Mouse (Mus musculus) heart, postnatal 25 days (tissue): ENCODE results near the gene Pgm2. TPM values are rescaled to one million over a fixed set of nuclear protein-coding genes. Genes with fewer than 3 reads are reported as not detected.

Source experiments
- DNase-seq: peaks from one replicate; pipeline ENCODE4 v3.0.0; 2022; ENCODE audit warnings: low spot score
- intact Hi-C: fragments of 180-260 bp; cut with DNase I; formaldehyde crosslinking; loops from one replicate; pipeline ENCODE4 v1.15.1; 2025
- total RNA-seq, 2 experiments: library from RNA; stranded (reverse); gene quantifications; 2 replicates each; pipeline ENCODE4 v1.2.3; 2021

The Pgm2 gene
- 1 to 10 TPM; 5.7 to 6.8 TPM for total RNA-seq

GRCm38 (mm10) chr5:64092748-64093292 lies at the start of gene Pgm2:
TSS of gene Pgm2 (plus strand) at chr5:64092950.
- DNase-seq: peak; percentile 76
- intact Hi-C loops: loop anchor here (5.0 kb wide), 1 partner anchor 126 kb away; the partner anchor contains the start of gene Rell1

- no peak for DNase-seq
- intact Hi-C loops: no loop called here
Measured at GRCm38 (mm10) chr5:64043694-64044453, 48.9 kb upstream of the Pgm2 start.

- intact Hi-C loops: no loop called here
- DNase-seq: no peak
Measured at GRCm38 (mm10) chr5:64044790-64045189, 48.0 kb upstream of the Pgm2 start.

- peak; percentile 31 for DNase-seq
- intact Hi-C loops: no loop called here
Measured at GRCm38 (mm10) chr5:64045502-64045901, 47.2 kb upstream of the Pgm2 start.

- intact Hi-C loops: no loop called here
- no peak for DNase-seq
Measured at GRCm38 (mm10) chr5:64046995-64047394, 45.8 kb upstream of the Pgm2 start.

- intact Hi-C loops: no loop called here
Measured at GRCm38 (mm10) chr5:64047921-64048320, 44.8 kb upstream of the Pgm2 start.

DNA sequence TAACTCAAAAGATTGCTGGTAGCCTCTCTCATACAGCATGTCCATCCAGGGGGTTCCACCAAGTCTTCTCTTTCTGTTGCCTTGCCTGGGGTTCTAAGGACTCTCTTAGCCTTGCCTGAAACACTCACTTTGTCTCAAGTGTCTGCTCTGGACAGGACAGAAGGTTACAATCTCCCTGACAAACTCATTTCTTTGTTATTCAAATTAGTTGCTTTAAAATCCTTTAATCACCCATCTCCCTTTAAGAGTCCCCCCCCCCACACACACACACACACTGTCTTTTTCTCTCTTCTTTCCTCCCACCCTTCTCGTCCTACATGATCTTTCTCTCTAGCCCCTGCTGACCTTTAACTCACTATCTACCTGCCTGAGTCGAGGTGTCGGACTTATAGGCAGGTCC lies 44.1 kb upstream of the Pgm2 start:
- intact Hi-C loops: no loop called here
- no peak for DNase-seq

More at GRCm38 (mm10) chr5:64047921-64048320, 44.8 kb upstream of the Pgm2 start:
- DNase-seq: no peak

DNA sequence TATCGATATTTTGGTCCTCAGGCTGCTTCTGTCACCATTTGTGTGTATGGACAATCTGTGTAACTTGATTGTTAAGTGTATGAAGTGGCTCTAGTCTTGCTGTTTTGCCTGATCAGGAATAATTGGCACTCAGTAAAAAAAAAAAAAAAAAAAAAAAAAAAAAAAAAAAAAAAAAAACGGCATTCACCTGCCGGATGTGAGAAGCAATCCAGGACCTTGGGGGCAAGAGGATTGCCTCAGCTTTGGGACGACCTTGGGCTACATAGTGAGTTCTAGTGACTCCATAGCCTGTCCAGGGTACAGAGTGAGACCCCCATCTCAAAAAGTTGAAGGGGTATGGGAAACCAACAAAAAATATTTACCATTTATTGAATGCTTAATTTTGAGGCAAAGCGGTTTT lies 43.5 kb upstream of the Pgm2 start:
- DNase-seq: no peak
- intact Hi-C loops: no loop called here

DNA sequence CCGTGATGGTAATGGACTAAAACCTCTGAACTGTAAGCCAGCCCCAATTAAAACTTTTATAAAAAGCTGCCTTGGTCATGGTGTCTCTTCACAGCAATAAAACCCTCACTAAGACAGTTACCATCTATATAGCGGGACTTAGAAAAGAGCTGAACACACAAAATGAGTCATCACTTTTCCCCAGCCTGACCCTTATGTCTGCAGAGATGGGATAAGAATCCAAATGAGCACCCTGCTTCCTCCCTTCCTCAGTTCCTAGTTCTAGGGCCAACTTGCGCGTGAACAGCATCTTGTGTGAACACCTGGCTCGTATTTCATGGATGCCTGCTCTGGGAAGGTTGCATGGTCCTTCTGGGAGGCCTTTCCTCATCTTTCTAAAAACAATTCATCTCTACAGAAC lies 39.7 kb upstream of the Pgm2 start:
- intact Hi-C loops: no loop called here

DNA sequence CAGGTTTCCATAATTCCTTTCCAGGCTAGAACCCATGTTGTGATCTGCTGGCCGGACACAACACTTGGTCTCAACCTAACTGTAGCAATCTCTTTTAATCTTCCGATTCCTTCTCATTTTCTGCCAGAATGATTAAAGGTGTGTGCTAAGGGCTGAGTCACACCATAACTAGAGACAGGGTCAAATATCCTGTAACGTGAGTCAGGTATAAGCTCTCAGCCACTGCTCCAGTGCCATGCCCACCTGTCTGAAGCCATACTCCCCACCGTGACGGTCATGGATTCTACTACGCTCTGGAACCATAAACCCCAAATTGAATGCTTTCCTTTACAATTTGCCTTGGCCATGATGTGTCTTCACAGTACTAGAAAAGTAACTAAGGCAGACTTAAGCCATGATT lies 36.5 kb upstream of the Pgm2 start:
- intact Hi-C loops: no loop called here
- no peak for DNase-seq

More for the DNA sequence above, 39.7 kb upstream of the Pgm2 start:
- no peak for DNase-seq

- DNase-seq: no peak
- intact Hi-C loops: no loop called here
Measured at GRCm38 (mm10) chr5:64060881-64061280, 31.9 kb upstream of the Pgm2 start.

- intact Hi-C loops: no loop called here
- no peak for DNase-seq
Measured at GRCm38 (mm10) chr5:64061643-64062042, 31.1 kb upstream of the Pgm2 start.

DNA sequence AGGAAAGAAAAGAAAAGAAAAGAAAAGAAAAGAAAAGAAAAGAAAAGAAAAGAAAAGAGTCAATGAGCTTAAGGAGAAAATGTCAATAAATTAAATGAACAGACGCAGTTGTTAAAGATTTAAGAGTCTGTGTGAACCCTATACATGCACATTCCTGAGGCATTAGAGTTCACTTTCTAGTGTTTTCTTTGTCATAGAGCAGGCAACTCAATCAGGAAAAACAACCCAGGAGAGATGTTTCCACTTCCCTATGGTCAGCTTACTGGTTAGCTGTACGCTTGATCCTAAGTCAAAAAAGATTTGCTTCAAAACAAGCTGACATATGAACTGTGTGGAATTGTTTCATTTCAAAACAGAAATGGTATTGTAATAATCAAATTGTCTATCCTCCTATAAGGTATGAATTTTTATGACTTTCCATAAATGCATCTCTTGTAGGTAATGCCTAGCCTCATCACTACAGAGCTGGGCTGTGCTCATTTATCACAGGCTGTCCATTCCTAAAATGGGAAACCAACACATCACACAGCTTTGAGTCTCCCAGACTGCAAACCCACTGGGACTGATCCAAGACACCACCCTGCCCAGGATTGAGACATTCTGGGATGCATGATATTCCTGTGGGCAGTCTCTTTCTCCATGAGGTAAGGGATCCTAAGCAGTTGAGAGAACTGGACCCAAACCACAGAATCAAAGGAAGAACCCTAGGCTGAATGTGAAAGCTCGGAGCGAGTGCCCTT lies 29.7 kb upstream of the Pgm2 start:
- DNase-seq: no peak
- intact Hi-C loops: no loop called here

- intact Hi-C loops: no loop called here
- no peak for DNase-seq
Measured at GRCm38 (mm10) chr5:64063622-64064355, 29.0 kb upstream of the Pgm2 start.

DNA sequence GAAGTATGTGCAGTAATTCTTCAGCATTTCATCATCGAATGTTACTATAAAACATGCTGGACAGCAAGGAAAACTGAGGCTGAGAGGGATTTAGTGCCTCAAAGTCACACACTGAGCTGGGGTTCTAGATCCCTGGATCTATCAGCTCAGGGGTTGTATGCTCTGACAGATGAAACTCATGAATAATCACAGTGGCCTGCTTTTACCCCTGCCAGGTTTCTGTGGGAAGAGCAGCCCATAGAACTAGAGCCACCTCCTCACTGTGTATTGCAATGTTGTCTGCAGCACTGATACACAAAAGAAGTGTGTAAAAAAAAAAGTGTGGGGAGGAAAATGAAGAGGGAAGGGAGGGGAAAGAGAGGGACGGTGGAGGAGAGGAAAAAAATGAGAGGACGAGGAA lies 28.3 kb upstream of the Pgm2 start:
- no peak for DNase-seq
- intact Hi-C loops: no loop called here

GRCm38 (mm10) chr5:64065497-64066046 lies 27.2 kb upstream of the Pgm2 start:
- intact Hi-C loops: no loop called here
- DNase-seq: no peak

GRCm38 (mm10) chr5:64066159-64066558 lies 26.6 kb upstream of the Pgm2 start:
- no peak for DNase-seq
- intact Hi-C loops: no loop called here

DNA sequence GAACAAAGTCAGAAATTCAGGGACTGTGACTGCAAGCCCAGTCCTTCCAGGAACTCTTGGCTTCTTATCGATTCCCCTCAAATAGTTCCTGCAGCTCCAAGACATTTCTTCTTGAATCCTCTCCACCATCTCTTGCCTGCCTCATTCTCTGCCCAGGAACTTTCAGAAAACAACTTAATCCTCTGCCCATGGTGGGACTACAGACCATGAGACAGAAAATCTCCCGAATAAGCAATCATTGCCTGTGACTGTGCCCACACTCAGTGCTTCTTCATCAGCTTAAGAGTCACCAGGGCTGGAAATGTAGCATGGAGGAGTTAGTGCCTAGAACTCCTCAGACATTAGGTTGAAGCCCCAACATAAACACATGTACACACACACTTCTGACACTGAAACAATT lies 25.2 kb upstream of the Pgm2 start:
- intact Hi-C loops: no loop called here
- no peak for DNase-seq

DNA sequence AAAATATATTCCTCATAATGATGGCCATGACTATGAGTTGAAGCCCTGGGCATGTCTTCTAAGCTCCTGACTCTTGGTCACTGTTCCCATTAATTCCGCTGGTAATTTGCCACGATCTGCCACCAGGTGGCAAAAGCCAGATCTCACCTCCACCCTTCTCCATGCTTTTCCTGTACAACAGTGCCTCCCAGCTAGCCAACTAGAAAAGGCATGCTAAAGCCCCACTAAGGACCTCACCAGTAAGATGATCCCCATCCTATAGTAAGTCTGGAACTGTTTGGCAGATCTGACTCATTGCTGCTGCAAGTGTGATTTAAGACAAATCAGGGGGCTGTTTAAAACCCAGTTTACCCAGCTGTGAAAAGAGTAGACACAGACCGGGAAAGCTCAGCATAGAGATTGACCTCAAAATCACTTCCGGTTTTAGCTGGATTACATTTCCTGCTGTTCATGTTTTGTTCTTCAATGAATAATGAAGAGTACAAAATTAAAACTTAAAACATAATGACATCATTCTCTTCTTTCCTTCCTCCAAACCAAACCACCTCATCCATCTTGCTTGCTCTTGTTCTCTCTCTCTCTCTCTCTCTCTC lies 22.6 kb upstream of the Pgm2 start:
- peak; percentile 18 for DNase-seq
- intact Hi-C loops: loop anchor here (1.0 to 5.0 kb wide), 3 partner anchors 98 to 258 kb away; partner anchors contain the start of gene 0610040J01Rik
